Mouse (Mus musculus): ENCODE measurements around the gene Rhbdd1. TPM values are rescaled to one million over a fixed set of nuclear protein-coding genes. Genes with fewer than 3 reads are reported as not detected.

The Rhbdd1 gene
- polyA plus RNA-seq, 1 experiment from 2014 or later = 9.7 TPM

- Histone ChIP-seq H3K27me3 (ENCODE audit: insufficient read depth, poor library complexity, severe bottlenecking) (no peaks in the 10 kb centered on the region), H3K4me3 (no peak overlapping the region), H3K27ac (peak overlapping the region; percentile 37), H3K9me3 (no peaks in the 10 kb centered on the region), H3K36me3 (no peaks in the 10 kb centered on the region), H3K4me1 (replicated peaks) (peaks cover 32% of the 10 kb centered on the region)
- WGBS = 49% methylated on average over 9 of the region's 9 CpGs
- no peak for DNase-seq (ENCODE audit: low spot score)
These were observed 68.8 kb downstream of the Rhbdd1 start for GRCm38 (mm10) chr1:82385054-82385453.

DNA sequence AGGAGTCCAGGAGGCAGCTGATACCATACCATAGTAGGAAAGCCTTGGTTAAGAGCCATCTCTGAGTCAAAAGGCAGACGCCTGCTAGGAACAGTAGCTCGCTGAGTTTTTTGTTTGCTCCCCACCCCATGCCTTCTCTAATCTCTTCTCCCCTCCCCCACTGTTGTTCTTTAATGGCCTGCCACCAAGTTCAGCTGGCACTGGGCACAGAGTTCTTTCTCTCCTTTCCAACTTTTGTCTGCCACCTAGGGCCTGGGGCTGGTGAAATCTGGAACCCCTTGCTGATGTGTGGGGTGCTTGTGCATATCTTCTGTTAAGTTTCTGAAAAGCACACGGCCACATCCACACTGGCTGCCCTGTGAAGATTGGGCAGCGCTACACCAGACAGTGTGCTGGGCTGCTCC, 69.6 kb downstream of the Rhbdd1 start:
- Histone ChIP-seq H3K27me3 (ENCODE audit: insufficient read depth, poor library complexity, severe bottlenecking) (no peaks in the 10 kb centered on the region), H3K4me3 (no peak overlapping the region), H3K9me3 (no peaks in the 10 kb centered on the region), H3K4me1 (replicated peaks) (peaks cover 32% of the 10 kb centered on the region), H3K27ac (peak overlapping the region; percentile 80), H3K36me3 (no peaks in the 10 kb centered on the region)
- DNase-seq (ENCODE audit: low spot score) = no peak
- 37% methylated on average over 4 of the region's 4 CpGs for WGBS

DNA sequence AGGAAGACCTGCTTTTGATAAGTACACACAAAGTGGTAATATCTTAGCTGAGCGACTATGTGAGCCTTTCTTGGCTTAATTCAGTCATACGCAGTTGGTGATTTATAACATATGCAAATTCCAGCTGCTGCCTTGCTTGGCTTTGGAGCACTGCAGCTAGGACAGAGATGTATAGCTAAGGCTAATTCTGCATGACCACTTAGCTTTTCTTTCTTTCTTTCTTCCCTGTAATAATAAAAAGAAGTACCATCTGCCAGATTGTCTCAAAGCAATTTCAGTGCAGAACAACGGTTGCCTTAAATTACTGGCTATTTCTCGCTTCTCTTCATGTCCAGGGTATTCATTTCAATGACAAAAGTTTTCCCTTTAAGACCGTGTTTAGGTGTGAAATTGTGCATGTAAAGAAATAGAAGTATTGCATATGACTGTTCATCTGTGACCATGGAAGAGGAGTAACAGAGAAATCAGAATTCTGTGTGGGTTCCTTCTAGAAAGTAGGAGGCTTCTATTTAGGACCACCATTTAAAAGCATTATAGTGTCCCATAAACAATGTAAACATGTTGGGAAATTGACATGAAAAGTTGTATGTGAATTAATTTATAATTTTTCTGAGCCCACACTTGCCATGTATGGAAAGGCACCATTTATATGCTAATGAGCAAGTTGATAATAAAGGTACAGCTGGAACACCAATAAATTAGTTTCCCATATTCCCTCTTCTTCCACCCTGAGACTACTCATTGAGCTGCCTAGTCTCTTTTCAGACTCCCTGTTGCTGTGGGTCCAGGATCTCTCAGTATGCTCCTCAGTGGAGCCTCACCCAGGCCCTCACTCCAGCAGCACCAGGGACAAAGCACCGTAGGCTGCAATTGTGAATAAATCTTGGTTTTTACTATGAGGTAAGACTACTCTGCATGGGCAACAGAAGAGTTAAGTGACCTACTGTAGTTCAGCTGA, 70.8 kb downstream of the Rhbdd1 start:
- DNase-seq (ENCODE audit: low spot score) = no peak
- no peak overlapping the region for H3K4me3 ChIP-seq
- peaks cover 32% of the 10 kb centered on the region for H3K4me1 ChIP-seq (replicated peaks)
- 53% methylated on average over 6 of the region's 6 CpGs for WGBS
- no peaks in the 10 kb centered on the region for H3K9me3 ChIP-seq
- H3K27me3 ChIP-seq (ENCODE audit: insufficient read depth, poor library complexity, severe bottlenecking) = no peaks in the 10 kb centered on the region
- H3K36me3 ChIP-seq = no peaks in the 10 kb centered on the region
- peak overlapping the region; percentile 80 for H3K27ac ChIP-seq

GRCm38 (mm10) chr1:82389371-82389770, 73.1 kb downstream of the Rhbdd1 start:
- WGBS = 91% methylated on average over 7 of the region's 7 CpGs
- H3K9me3 ChIP-seq = no peaks in the 10 kb centered on the region
- H3K27ac ChIP-seq = no peak overlapping the region
- peaks cover 32% of the 10 kb centered on the region for H3K4me1 ChIP-seq (replicated peaks)
- no peaks in the 10 kb centered on the region for H3K27me3 ChIP-seq (ENCODE audit: insufficient read depth, poor library complexity, severe bottlenecking)
- H3K4me3 ChIP-seq = no peak overlapping the region
- no peaks in the 10 kb centered on the region for H3K36me3 ChIP-seq
- DNase-seq (ENCODE audit: low spot score) = no peak

- DNase-seq (ENCODE audit: low spot score) = no peak
- Histone ChIP-seq H3K27ac (no peak overlapping the region), H3K4me1 (replicated peaks) (no peaks in the 10 kb centered on the region), H3K27me3 (ENCODE audit: insufficient read depth, poor library complexity, severe bottlenecking) (no peaks in the 10 kb centered on the region), H3K4me3 (no peak overlapping the region), H3K9me3 (no peaks in the 10 kb centered on the region), H3K36me3 (no peaks in the 10 kb centered on the region)
- WGBS = 87% methylated on average over 4 of the region's 4 CpGs
These were observed 79.1 kb downstream of the Rhbdd1 start for GRCm38 (mm10) chr1:82395371-82395770.

DNA sequence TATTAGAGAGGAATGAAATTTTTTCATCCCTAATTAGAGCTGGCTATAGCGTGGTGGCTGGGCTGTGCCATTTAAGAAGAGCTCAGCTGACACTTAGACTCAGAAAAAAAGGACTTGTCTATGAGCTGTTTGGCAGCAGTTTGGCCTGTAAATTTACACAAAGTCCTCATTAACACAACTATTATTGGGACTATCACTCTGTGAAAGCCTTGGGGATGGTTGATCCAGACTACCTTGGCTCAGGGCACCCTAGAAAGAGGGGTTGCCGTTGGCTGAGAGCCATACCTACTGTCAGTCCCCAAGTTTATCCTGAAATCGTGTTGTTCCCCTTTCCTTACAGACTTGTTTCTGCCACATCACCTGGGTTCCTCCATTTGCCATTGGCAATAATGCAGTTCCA, 91.5 kb downstream of the Rhbdd1 start:
- DNase-seq (ENCODE audit: low spot score) = no peak
- H3K27me3 ChIP-seq (ENCODE audit: insufficient read depth, poor library complexity, severe bottlenecking) = no peaks in the 10 kb centered on the region
- H3K27ac ChIP-seq = no peak overlapping the region
- H3K4me3 ChIP-seq = no peak overlapping the region
- WGBS = 93% methylated on average over 3 of the region's 3 CpGs
- peaks cover 13% of the 10 kb centered on the region for H3K4me1 ChIP-seq (replicated peaks)
- H3K9me3 ChIP-seq = no peaks in the 10 kb centered on the region
- H3K36me3 ChIP-seq = no peaks in the 10 kb centered on the region

GRCm38 (mm10) chr1:82409271-82409670, 93.0 kb downstream of the Rhbdd1 start:
- WGBS = 87% methylated on average over 9 of the region's 9 CpGs

GRCm38 (mm10) chr1:82410548-82410947, 94.3 kb downstream of the Rhbdd1 start:
- no peak overlapping the region for H3K27ac ChIP-seq

More at GRCm38 (mm10) chr1:82409271-82409670, 93.0 kb downstream of the Rhbdd1 start:
- H3K4me3 ChIP-seq = no peak overlapping the region
- no peaks in the 10 kb centered on the region for H3K9me3 ChIP-seq
- no peaks in the 10 kb centered on the region for H3K36me3 ChIP-seq
- H3K27ac ChIP-seq = 0 out of 2 replicates have a peak overlapping the region, but pooled peaks have one; percentile 16
- H3K27me3 ChIP-seq (ENCODE audit: insufficient read depth, poor library complexity, severe bottlenecking) = no peaks in the 10 kb centered on the region
- no peak for DNase-seq (ENCODE audit: low spot score)
- peaks cover 13% of the 10 kb centered on the region for H3K4me1 ChIP-seq (replicated peaks)

DNA sequence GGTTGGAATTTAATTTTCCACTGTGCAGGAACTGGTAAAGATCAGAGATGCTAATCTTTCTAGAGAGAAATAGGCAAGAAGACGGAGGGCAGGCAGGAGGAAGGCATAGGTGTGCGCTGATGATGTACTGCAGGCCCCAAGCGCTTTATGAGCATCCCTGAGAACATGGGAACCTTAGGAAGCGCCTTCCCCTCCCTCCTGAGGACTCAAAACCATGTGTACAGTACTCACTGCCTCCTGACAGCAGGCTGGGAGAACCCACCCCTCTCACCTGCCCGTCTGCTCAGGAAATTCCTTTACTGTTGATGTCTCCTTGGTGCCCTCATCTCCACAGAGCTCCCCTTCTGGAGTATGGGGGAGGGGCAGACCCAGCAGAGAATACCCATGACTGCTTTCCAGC, 95.3 kb downstream of the Rhbdd1 start:
- 81% methylated on average over 5 of the region's 5 CpGs for WGBS
- Histone ChIP-seq H3K27ac (peak overlapping the region; percentile 40; the same call in 1 of the 2 replicates), H3K27me3 (ENCODE audit: insufficient read depth, poor library complexity, severe bottlenecking) (no peaks in the 10 kb centered on the region), H3K36me3 (no peaks in the 10 kb centered on the region), H3K4me3 (no peak overlapping the region), H3K4me1 (replicated peaks) (peaks cover 13% of the 10 kb centered on the region), H3K9me3 (no peaks in the 10 kb centered on the region)
- no peak for DNase-seq (ENCODE audit: low spot score)

More at GRCm38 (mm10) chr1:82410548-82410947, 94.3 kb downstream of the Rhbdd1 start:
- no peaks in the 10 kb centered on the region for H3K27me3 ChIP-seq (ENCODE audit: insufficient read depth, poor library complexity, severe bottlenecking)
- no peaks in the 10 kb centered on the region for H3K36me3 ChIP-seq
- no peak for DNase-seq (ENCODE audit: low spot score)
- H3K4me3 ChIP-seq = no peak overlapping the region
- no peaks in the 10 kb centered on the region for H3K9me3 ChIP-seq
- WGBS = 72% methylated on average over 3 of the region's 3 CpGs
- peaks cover 13% of the 10 kb centered on the region for H3K4me1 ChIP-seq (replicated peaks)

GRCm38 (mm10) chr1:82412085-82412484, 95.8 kb downstream of the Rhbdd1 start:
- peak overlapping the region; percentile 40; the same call in 1 of the 2 replicates for H3K27ac ChIP-seq
- no peak for DNase-seq (ENCODE audit: low spot score)

GRCm38 (mm10) chr1:82414434-82415045, 98.3 kb downstream of the Rhbdd1 start:
- DNase-seq (ENCODE audit: low spot score) = no peak
- no peaks in the 10 kb centered on the region for H3K27me3 ChIP-seq (ENCODE audit: insufficient read depth, poor library complexity, severe bottlenecking)
- WGBS = 92% methylated on average over 3 of the region's 3 CpGs
- no peaks in the 10 kb centered on the region for H3K36me3 ChIP-seq
- H3K4me1 ChIP-seq (replicated peaks) = peaks cover 13% of the 10 kb centered on the region
- no peak overlapping the region for H3K27ac ChIP-seq
- no peaks in the 10 kb centered on the region for H3K9me3 ChIP-seq
- H3K4me3 ChIP-seq = no peak overlapping the region

More at GRCm38 (mm10) chr1:82412085-82412484, 95.8 kb downstream of the Rhbdd1 start:
- Histone ChIP-seq H3K27me3 (ENCODE audit: insufficient read depth, poor library complexity, severe bottlenecking) (no peaks in the 10 kb centered on the region), H3K9me3 (no peaks in the 10 kb centered on the region), H3K4me1 (replicated peaks) (peaks cover 13% of the 10 kb centered on the region), H3K36me3 (no peaks in the 10 kb centered on the region), H3K4me3 (no peak overlapping the region)
- WGBS = 81% methylated on average over 4 of the region's 4 CpGs

- H3K9me3 ChIP-seq = no peaks in the 10 kb centered on the region
- H3K4me3 ChIP-seq = no peak overlapping the region
- peaks cover 11% of the 10 kb centered on the region for H3K4me1 ChIP-seq (replicated peaks)
- no peak overlapping the region for H3K27ac ChIP-seq
- 88% methylated on average over 4 of the region's 4 CpGs for WGBS
- no peak for DNase-seq (ENCODE audit: low spot score)
- no peaks in the 10 kb centered on the region for H3K27me3 ChIP-seq (ENCODE audit: insufficient read depth, poor library complexity, severe bottlenecking)
- H3K36me3 ChIP-seq = no peaks in the 10 kb centered on the region
These were observed 99.4 kb downstream of the Rhbdd1 start for GRCm38 (mm10) chr1:82415641-82416040.

GRCm38 (mm10) chr1:82427729-82428128, 111.5 kb downstream of the Rhbdd1 start:
- no peak overlapping the region for H3K4me3 ChIP-seq
- no peaks in the 10 kb centered on the region for H3K27me3 ChIP-seq (ENCODE audit: insufficient read depth, poor library complexity, severe bottlenecking)
- no peaks in the 10 kb centered on the region for H3K36me3 ChIP-seq
- 93% methylated on average over 5 of the region's 5 CpGs for WGBS
- DNase-seq (ENCODE audit: low spot score) = no peak
- peaks cover 1% of the 10 kb centered on the region; the same call in 1 of the 2 replicates for H3K4me1 ChIP-seq (replicated peaks)
- H3K9me3 ChIP-seq = no peaks in the 10 kb centered on the region
- H3K27ac ChIP-seq = no peak overlapping the region

Measured in hindbrain, embryonic 10.5 days (tissue).